Mouse (Mus musculus) fibroblast of lung, adult 2 months (primary cell): ENCODE data around the gene Pdzrn4.

Source experiments
- DNase-seq: peaks from one replicate; pipeline ENCODE4 v3.0.0-alpha.2; 2011; ENCODE audit warnings: low read depth

The Pdzrn4 gene

DNA sequence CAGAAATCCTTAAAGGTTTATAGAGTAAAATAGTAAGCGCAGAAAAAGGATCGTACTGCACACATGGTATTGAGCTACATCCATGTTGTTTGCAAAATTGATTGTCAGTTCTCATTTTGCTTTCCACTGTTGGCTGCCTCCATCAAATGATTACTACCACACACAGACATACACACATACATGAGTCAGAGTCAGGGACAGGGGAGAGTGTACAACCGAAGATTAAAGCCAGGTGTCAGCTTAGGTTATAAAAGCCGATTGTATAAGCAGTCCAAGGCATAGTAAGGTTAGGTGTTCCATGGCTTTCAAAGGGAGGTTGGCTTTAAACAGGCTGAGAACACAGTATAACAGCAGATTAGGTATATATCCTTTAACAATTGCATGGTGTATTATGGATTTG, 343.2 kb downstream of the Pdzrn4 start:
- DNase-seq: no peak

DNA sequence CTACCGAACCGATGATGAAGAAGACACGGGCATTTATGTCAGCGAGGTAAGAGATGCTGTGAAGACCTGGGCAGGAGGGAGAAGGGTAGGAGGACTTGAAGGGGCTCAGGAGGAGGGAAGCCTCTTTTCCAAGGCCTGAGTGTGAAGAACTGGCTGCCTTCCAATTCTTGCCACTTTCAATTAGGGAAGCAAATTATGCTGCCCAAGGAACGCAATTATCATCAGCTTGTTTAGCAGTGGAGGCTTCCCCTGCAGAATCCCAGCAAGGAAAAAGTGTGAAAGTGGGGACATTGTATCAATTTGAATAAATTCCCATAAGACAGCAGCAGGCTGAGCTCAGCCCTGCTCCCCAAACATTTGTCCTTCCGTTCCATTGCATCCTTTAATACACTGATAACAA, 346.9 kb downstream of the Pdzrn4 start:
- no peak for DNase-seq

- DNase-seq: no peak
Observed at GRCm38 (mm10) chr15:92746081-92746480, 349.4 kb downstream of the Pdzrn4 start.

DNA sequence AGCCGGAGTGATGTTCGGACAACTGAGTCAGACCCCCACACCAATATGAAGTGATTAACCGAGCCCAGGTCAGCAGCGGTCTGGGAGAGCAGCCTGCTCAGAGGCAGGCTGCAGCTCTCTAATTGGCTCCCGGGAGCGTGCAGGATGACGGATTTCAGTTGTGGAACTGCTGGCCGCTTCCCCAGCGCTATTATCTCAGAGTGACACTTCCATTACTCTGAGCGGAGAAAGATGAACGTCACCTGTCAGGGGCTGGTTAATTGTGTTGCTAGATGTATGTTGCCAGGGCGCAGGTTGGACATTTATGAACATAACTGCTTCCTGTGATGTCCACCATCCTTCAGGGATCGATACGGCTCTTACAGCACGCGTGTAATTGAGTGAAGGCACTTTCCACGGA, 355.5 kb downstream of the Pdzrn4 start:
- DNase-seq: no peak

DNA sequence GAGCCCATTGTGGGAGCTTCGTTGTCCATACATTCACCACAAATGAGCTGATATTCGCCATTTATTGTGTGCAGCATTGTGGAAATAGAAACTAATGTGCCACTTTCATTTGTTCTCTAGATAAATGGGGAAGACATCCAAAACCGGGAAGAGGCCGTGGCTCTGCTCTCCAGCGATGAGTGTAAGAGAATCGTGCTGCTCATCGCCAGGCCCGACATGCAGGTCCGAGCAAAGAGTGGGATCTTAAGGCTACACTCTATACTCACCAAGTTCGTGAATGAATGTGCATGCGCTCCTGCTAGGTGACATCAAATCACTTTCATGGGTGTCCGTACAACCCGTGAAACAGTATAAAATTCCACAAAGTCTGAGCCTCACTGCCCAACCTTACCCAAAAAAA, 355.9 kb downstream of the Pdzrn4 start:
- no peak for DNase-seq

GRCm38 (mm10) chr15:92757085-92757903, 360.6 kb downstream of the Pdzrn4 start:
- DNase-seq: no peak

DNA sequence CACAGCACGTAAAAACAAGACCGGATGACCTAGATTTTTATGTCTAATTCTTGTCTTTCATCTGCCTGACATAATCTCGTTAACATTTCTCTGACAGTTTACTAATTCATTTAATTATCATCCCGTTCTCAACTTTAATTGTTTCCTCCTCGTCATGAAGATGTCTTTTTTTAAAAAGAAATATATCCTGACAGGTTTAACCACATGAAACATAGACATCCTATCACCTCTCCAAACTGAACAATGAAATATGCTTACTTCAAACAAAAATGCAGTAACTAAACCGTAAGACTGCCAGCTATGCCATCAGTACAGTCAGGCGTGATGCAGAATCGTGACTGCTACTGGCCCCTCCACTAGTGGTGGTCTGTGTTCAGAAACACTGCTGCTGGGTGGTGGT, 362.3 kb downstream of the Pdzrn4 start:
- DNase-seq: no peak

DNA sequence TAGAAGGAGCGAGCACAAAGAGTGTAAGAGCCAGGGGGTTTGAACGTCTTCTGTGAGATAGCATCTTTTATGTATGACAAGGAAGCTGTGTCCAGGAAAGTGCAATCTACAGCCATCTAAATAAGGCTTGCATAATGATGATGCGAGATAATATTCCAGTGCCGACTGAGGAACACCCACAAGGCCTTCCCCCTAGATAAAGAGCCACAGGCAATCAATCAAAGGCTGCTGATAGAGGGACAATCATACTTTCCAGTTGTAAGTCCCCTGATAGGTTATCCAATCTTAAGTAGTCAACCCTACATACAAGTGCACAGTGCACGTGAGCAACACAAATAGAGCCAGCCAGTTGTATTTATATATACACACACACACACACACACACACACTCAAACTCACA, 366.6 kb downstream of the Pdzrn4 start:
- DNase-seq: no peak

DNA sequence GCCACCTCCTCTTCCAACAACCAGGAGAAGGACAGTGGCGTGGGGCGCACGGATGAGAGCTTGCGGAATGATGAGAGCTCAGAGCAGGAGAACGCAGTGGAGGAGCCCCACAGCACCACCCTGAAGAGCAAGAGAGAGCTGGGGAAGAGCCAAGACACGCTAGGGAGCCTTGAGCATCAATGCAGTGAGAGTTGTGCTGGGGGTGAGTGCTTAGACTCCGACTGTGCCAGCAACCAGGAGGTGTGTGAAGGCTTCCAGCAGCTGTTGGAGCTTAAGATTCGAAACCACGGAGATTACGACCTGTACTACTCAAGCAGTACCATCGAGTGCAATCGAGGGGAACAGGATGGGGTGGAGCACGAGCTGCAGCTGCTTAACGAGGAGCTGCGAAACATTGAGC, 372.9 kb downstream of the Pdzrn4 start:
- no peak for DNase-seq

GRCm38 (mm10) chr15:92788036-92788435, 391.4 kb downstream of the Pdzrn4 start:
- no peak for DNase-seq

GRCm38 (mm10) chr15:92794275-92794674, 397.6 kb downstream of the Pdzrn4 start:
- no peak for DNase-seq

DNA sequence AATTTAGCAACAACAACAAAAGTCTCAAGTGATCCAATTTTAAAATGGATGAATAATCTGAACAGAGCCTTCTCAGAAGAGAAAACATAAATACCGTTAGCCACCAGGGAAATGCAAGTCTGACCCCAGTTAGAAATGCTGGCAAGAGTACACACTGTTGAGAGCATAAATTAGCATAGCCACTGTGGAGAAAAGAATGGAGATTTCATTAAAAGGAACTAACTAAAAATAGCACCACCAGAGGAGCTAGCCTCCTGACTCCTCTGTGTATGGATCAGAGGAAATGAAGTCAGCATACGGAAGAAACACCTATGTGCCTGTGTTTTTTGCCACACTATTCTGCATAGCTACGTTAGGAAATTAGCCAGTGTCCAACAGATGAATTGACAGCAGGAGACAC, 409.3 kb downstream of the Pdzrn4 start:
- no peak for DNase-seq

GRCm38 (mm10) chr15:92806352-92806751, 409.7 kb downstream of the Pdzrn4 start:
- DNase-seq: no peak
